Mouse (Mus musculus): ENCODE results near the gene Ncoa3.

- TF ChIP-seq CTCF (IDR thresholded peaks at IDR 0.05; ENCODE audit: low read depth, low read length), result no peak
- no peak for TF ChIP-seq POLR2A (IDR thresholded peaks at IDR 0.05; ENCODE audit: insufficient read depth, low read length)
Observed at GRCm38 (mm10) chr2:166084111-166084510, 91.7 kb downstream of the Ncoa3 start.

All from ES-Bruce4 (cell line).